Mouse (Mus musculus): ENCODE measurements around the gene Flrt2. TPM values are rescaled to one million over a fixed set of nuclear protein-coding genes. Genes with fewer than 3 reads are reported as not detected.

The Flrt2 gene
- polyA plus RNA-seq (2014; fragmentation: Illumina TruSeq; extraction: RNeasy Lipid Tissue Mini Kit (QIAGEN cat#74804); ENCODE audit: low read depth, low replicate concordance), result 4.0 TPM

GRCm38 (mm10) chr12:95691961-95692767 lies at the start of gene Flrt2:
TSS of gene Flrt2 (plus strand) at chr12:95692226.

